ENCODE assay signal across 20 mouse cellular contexts in the genomic region with DNA sequence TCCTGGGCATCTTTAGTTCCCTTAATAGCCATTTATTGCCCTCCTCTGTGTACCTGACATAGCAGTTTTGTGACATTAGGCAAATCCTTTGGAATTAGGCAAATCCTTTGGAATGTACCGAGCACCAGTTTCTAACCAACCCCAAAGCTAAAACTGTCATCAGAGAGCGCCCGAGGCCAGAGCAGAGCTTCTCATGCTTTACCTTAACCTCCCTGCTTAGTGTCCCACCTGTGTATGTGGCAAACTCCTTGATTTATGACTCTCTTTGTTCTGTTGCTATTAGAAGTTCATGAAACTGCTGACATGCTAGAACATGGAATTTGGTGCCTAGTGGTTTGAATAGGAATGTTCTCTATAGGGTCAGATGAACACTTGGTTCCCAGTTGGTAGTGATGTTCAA.
"Had no signal": no experiment of that assay in that cellular context is flagged by ENCODE, and none has a peak within 500 bp of the region (broad histone marks: within the 10 kb centered on the region; RNA-seq: fewer than 3 reads in every experiment).

No protein-coding gene starts in this region.

- DNase-seq: cerebellum, adult 8-10 months; cerebellum, adult 9-10 months; cerebellum, adult 9-11 months; cerebellum, postnatal 10 days; cerebellum, postnatal 14 days; cerebellum, postnatal 25 days; cerebellum, postnatal 36 days; embryo, embryonic 11 days; forebrain, postnatal 0 days; gastrocnemius, adult 2 months; gastrocnemius, postnatal 10 days; gastrocnemius, postnatal 14 days; gastrocnemius, postnatal 25 days; gastrocnemius, postnatal 36 days; heart, adult 18-20 months; heart, adult 2 months had no signal

- ATAC-seq: forebrain, embryonic 13.5 days; forebrain, embryonic 14.5 days; forebrain, embryonic 15.5 days; forebrain, embryonic 16.5 days had no signal
